Mouse (Mus musculus) lung, adult 2 months (tissue): ENCODE data around the gene Itga1. TPM values are rescaled to one million over a fixed set of nuclear protein-coding genes. Genes with fewer than 3 reads are reported as not detected.

Experiments
- DNase-seq: peaks from one replicate; pipeline ENCODE4 v3.0.0; 2022
- H3K4me1 ChIP-seq: fragments of 200-500 bp; 2 replicates; pipeline ENCODE4 v1.6.1; 2011; ENCODE audit warnings: low read length; ENCODE audit not compliant: control insufficient read depth, insufficient read depth
- H3K4me3 ChIP-seq: fragments of 200-500 bp; replicated peaks from 2 replicates; pipeline ENCODE3; 2011; ENCODE audit warnings: low read depth, mild to moderate bottlenecking, control low read depth, low read length; ENCODE audit errors: extremely low read depth
- CTCF ChIP-seq: fragments of 200-500 bp; IDR thresholded peaks from 2 replicates; pipeline ENCODE4 v1.5.1; 2011; ENCODE audit warnings: mild to moderate bottlenecking, low read length, control low read depth; ENCODE audit not compliant: insufficient read depth
- POLR2A ChIP-seq: fragments of 200-500 bp; IDR thresholded peaks from 2 replicates; pipeline ENCODE4 v1.6.1; 2011; ENCODE audit warnings: low read depth, mild to moderate bottlenecking, control low read depth, low read length, borderline replicate concordance; ENCODE audit errors: extremely low read depth
- WGBS: fragments of 180-500 bp; shearing (Covaris S2); methylation state at CpG from one replicate; pipeline ENCODE4 v1.1.7; 2018; 5-methylcytosine and 5-hydroxymethylcytosine counted together
- polyA plus RNA-seq: library from polyadenylated mRNA; depleted of rRNA; stranded (reverse); fragments of >200 nt; gene quantifications from 2 replicates; pipeline ENCODE4 v1.2.3, GENCODE M21; 2012

The Itga1 gene
- polyA plus RNA-seq, 1 experiment, result 36.1 TPM

GRCm38 (mm10) chr13:115089395-115090025 lies 12.3 kb downstream of the Itga1 start:
- H3K4me1 ChIP-seq, result peaks cover 25% of the 10 kb centered on the region
- 5% methylated on average over 35 of the region's 35 CpGs for WGBS
- H3K4me3 ChIP-seq, result peak overlapping the region; percentile 70
- no peak for TF ChIP-seq CTCF
- TF ChIP-seq POLR2A, result peak; percentile 30; the same call in 1 of the 2 replicates
- DNase-seq, result peak; percentile 38

GRCm38 (mm10) chr13:115089020-115089394 lies 12.8 kb downstream of the Itga1 start:
- no peak for DNase-seq
- peaks cover 25% of the 10 kb centered on the region for H3K4me1 ChIP-seq
- TF ChIP-seq CTCF (no peak), POLR2A (no peak)
- peak overlapping the region; percentile 70 for H3K4me3 ChIP-seq
- WGBS, result 34% methylated on average over 11 of the region's 11 CpGs

GRCm38 (mm10) chr13:115085974-115086373 lies 15.8 kb downstream of the Itga1 start:
- no peak for DNase-seq
- whole genome bisulfite sequencing, result 47% methylated on average over 6 of the region's 6 CpGs
- TF ChIP-seq POLR2A, result no peak
- no peak for TF ChIP-seq CTCF
- Histone ChIP-seq H3K4me1 (peaks cover 20% of the 10 kb centered on the region), H3K4me3 (no peak overlapping the region)

DNA sequence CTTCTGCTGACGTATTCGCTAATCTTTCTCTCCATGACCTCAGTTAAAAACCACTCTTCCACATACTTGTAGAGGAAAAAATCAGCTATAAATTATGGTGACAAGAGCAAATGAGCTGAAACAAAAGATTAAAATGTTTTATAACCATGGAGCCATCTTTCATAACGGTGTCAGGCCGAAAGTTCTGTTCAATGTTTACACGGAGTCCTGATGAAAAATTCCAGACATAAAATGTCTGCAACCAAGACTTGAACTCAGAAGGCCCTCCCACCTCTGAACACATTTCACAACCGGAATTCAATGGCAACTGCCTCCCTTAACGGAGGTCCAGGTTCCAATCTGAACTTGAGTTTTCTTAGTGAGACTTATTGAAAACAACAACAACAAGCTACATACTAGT lies 19.4 kb downstream of the Itga1 start:
- DNase-seq, result no peak
- TF ChIP-seq POLR2A, result no peak
- TF ChIP-seq CTCF, result no peak
- Histone ChIP-seq H3K4me3 (no peak overlapping the region), H3K4me1 (peaks cover 18% of the 10 kb centered on the region)
- 61% methylated on average over 7 of the region's 7 CpGs for WGBS

GRCm38 (mm10) chr13:115079996-115080585 lies 21.7 kb downstream of the Itga1 start:
- TF ChIP-seq POLR2A (no peak), CTCF (no peak)
- peaks cover 13% of the 10 kb centered on the region for H3K4me1 ChIP-seq
- WGBS, result 68% methylated on average over 3 of the region's 3 CpGs
- DNase-seq, result no peak
- H3K4me3 ChIP-seq, result no peak overlapping the region

- WGBS, result 57% methylated on average over 6 of the region's 6 CpGs
- TF ChIP-seq POLR2A, result no peak
- TF ChIP-seq CTCF, result no peak
- Histone ChIP-seq H3K4me1 (peaks cover 15% of the 10 kb centered on the region), H3K4me3 (no peak overlapping the region)
- DNase-seq, result no peak
Measured at GRCm38 (mm10) chr13:115078997-115079685, 22.6 kb downstream of the Itga1 start.

GRCm38 (mm10) chr13:115077346-115078134 lies 24.2 kb downstream of the Itga1 start:
- 50% methylated on average over 9 of the region's 9 CpGs for WGBS
- no peak for DNase-seq
- Histone ChIP-seq H3K4me1 (peaks cover 18% of the 10 kb centered on the region), H3K4me3 (no peak overlapping the region)
- no peak for TF ChIP-seq POLR2A
- TF ChIP-seq CTCF, result no peak

DNA sequence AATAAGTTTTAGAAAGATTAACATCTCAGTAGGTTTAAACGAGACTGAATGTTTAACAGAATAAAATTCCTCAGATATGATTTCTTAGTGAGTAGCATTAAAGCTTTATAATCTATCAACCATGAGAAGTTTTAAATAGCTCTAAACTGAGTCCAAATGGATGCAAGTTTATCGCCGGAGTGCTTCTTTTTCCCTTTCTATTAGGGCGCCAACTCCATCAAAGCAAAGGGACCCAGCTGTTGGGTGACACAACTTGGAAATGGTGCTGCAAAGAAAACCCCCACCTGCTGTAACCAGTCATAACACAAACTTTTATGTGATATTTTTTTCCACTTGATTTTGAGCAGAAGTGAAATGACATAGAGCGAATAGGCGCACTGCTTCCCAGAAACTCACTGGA lies 29.4 kb downstream of the Itga1 start:
- Histone ChIP-seq H3K4me1 (peaks cover 12% of the 10 kb centered on the region), H3K4me3 (no peak overlapping the region)
- DNase-seq, result no peak
- TF ChIP-seq CTCF (no peak), POLR2A (no peak)
- 77% methylated on average over 6 of the region's 6 CpGs for WGBS

DNA sequence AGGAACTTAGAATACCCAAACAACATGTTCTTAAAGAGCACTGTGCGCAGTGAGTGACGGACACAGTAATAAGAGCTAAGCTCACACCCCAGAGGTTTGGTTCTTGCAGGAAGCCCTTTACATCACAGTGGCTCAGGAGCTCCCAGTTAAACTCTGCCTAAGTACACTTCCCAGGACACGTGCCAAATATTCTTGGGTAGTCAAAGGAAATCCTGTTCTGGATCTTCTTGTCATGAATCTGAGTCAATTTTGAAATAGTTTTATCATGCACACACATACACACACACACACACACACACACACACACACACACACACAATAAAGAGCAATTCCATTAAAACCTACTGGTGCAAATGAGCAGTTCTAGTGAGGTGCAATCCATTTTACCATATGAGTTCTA lies 30.3 kb downstream of the Itga1 start:
- 46% methylated on average over 3 of the region's 3 CpGs for WGBS

DNA sequence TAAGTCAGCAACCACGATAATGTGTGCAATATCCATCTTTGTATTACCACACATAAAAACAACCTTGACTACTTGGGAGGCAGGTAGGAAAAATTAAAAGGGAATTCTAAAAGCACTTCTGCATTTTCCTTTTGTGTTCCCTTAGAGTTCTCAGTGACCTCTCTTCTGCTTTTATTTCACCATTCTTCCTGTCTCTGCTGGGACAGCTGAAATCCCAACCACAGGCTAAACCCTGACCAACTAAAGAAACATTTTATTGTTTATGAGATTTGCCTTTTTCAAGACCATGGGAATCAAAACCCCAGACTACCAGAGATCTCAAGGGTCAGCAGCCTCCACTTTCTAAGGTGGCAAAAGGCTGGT lies 33.8 kb downstream of the Itga1 start:
- no peak for TF ChIP-seq POLR2A
- no peak for TF ChIP-seq CTCF
- no peak overlapping the region for H3K4me3 ChIP-seq
- H3K4me1 ChIP-seq, result peaks cover 7% of the 10 kb centered on the region
- 79% methylated on average over 1 of the region's 1 CpGs for WGBS
- no peak for DNase-seq

More for the DNA sequence above, 30.3 kb downstream of the Itga1 start:
- Histone ChIP-seq H3K4me3 (no peak overlapping the region), H3K4me1 (peaks cover 10% of the 10 kb centered on the region)
- no peak for TF ChIP-seq POLR2A
- TF ChIP-seq CTCF, result no peak
- DNase-seq, result no peak
